Mouse (Mus musculus) spleen, postnatal 4 days (tissue): ENCODE data around the gene Tmem214.

Source experiments
- DNase-seq, 2 experiments: peaks; one replicate each; pipeline ENCODE4 v3.0.0; 2022; ENCODE audit warnings: low spot score in 2 of 2

Tmem214 gene

DNA sequence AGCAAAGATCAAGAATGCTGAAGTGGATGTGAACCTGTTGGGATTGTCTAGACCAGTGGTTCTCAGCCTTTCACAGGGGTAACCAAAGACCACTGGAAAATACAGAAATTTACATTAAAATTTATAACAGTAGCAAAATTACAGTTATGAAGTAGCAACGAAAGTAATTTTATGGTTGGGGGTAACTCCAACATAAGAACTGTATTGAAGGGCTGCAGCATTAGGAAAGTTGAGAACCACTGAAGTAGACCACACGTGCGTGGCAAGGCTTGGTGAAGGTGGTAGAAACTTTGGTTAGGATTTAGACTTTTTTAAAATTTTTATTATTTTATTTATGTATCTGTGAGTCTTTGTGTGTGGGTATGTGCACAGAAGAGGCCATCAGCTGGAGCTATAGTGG is at the start of gene Tmem214:
Gene Tmem214, plus strand, starts transcription at position 301 of the 400 bp plus-strand sequence.
- no peak for DNase-seq

- DNase-seq = no peak
Measured at GRCm38 (mm10) chr5:30818758-30819309, 49.0 kb upstream of the Tmem214 start.

DNA sequence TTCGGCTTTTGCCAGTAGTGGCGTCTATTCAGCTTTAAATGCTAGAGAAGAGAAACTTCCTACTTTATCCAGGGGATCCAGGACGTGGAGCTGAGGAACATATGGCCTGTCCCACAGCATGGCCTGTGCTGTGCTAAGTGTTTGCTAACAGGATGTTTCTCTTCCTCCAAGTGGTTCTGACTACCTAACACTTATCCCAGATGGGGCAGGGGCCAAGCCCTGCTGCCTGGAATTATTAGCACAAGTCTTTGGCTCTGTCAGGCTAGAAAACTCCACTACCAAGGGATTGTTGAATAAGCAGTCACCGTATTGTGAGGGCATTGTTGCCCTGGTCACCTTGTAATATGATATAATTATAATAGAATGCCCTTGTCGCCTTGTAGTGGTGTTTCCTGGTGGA is 45.1 kb upstream of the Tmem214 start:
- DNase-seq = no peak

- no peak for DNase-seq
Measured at GRCm38 (mm10) chr5:30823091-30823490, 44.7 kb upstream of the Tmem214 start.

DNA sequence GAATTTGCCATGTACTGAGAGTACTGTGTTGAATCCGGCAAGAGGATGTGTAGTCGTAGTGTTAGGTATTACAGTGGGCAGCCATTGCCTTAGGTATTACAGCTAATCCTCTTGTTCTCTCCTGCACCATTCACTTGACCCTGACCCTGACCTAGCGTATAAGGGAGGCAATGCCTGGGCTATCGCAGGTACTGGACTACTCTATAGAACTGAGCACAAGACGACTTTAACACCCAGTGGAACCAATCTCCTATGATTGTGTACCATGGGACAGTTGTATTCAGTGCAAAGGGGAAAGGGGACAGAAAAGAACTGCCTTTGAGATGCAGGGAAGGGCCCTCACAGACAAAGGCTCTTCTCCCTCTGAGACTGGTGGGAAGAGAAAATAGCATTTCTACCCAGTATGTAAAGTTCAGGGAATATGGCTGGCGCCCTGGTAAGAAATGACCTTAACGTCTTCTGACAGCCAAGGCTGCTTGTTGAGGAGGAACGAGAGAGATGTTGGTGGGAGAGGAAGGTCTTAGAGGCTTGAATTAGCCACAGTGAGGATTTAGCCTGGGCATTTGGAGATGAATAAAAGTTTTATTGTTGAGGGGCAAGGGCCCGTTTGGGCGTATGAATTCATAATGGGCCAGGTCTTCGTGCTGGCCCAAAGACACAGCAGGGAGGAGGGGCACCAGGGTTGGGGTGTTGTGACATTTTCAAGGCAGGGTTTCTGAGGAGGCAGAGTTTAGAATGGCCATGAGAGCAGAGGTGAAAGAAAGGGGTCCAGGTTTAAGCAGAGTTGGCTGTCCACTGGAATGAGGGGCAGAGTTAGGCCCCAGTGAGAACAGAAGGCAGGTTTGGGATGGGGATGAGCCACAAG is 43.5 kb upstream of the Tmem214 start:
- no peak for DNase-seq

DNA sequence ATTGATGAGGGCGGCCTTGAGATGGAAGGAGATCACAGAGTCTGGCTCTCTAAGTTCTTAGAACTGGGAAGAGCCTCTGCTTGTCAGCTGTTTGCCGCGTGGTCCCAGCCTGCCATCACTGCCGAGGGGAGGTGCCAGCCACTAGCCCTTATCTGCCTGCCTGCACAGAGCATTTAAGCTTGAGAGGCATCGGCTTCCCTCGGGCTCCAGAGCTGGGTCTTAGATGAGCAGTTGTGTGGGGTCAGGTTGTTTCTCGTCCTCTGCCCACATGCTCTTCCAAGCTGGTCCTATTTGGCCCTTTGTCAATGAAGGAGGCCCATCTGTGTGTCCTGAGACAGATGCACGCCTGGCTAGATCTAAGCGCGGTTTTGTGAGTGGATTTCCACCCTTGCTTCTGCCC is 42.6 kb upstream of the Tmem214 start:
- no peak for DNase-seq

GRCm38 (mm10) chr5:30825821-30826220 is 42.0 kb upstream of the Tmem214 start:
- DNase-seq = no peak

GRCm38 (mm10) chr5:30833416-30833815 is 34.4 kb upstream of the Tmem214 start:
- no peak for DNase-seq

DNA sequence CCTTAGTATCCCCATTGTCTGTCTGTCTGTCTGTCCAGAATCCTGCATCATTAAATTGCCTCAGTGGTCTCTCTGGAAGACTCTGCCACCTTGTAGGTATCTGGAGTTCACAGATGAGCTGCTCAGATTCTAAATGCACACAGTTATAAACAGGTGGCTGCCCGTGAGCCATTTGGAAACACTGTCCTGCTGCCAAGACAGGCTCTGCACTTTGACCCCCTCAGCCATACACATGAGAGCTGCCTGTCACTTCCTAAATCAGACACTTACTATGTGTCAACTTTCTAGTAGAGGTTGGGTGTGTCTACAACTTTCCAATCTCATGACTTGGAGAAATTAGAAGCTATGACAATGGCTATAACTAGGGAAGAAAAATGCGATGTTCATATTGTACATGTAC is 28.1 kb upstream of the Tmem214 start:
- no peak for DNase-seq

DNA sequence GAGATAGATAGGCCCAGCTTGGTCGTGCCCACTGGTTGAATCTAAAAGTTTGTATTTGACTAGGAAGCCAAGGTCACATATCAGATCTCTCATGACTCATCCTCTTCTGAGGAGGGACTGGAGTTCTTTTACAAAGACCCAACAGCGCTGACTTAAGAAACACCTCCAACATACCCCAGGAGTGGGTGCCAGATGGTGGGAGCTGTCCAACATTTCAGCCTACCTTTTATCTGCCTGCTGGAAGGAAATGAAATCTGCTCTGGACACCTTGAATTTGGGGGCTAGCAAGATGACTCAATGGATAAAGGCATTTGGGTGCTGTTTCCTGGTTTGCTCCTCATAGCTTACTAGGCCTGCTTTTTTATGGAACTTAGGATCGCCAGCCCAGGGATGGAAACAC is 25.9 kb upstream of the Tmem214 start:
- DNase-seq = no peak

GRCm38 (mm10) chr5:30849891-30850555 is 17.8 kb upstream of the Tmem214 start:
- DNase-seq = no peak

DNA sequence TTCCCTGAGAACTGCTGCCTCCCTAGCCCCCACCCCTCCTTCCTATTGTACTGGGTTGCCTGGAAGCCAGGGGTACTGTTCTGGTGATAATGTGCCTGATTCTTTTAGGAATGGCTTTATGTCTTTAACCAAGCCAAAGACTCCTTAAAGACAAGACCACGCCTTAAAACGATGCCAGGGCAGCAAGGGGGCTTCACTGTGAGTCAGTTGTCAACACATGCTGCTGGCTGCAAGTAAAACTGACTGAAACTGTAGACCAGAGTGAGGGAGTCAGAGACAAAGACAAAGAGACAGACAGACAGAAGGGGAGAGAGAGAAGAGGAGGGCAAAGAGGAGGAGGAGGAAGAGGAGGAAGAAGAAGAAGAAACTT is 17.3 kb upstream of the Tmem214 start:
- DNase-seq = no peak

DNA sequence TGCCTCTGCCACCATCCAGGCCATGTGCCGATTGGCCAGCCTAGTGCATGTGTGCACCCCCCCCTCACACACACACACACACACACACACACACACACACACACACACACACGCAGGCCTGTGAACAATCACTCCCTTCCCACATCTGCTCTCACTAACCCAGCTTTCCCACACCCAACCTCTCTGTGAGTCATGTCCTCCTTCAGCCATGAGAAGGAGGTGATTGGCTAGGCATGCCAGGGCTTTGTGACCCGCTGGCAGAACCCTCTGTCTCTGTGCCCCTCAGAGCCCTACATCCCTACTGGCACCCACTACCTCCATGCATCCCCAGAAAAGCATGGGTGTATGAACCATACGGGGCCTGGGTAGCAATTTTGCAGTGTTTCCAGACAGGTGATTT is 14.3 kb upstream of the Tmem214 start:
- no peak for DNase-seq

DNA sequence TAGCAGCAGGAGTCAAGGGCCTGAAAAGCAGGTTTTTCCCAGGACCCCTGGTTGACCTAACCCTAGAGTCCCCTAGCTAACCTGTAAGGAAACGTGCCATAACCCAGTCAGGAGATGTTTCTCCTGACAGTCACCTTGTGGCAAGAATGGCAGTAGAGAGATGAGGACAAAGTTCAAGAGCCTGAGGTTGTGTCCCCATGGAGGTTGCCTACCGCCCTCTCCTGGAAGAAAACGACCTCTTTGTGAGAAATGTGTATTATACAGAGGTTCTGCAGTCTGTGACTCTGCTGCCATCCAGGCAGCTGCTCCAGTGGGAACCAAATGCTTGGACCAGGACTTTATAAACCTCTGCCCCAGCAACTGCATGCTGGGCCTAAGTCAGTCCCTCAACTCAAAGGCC is 12.1 kb upstream of the Tmem214 start:
- no peak for DNase-seq

- DNase-seq = no peak
Measured at GRCm38 (mm10) chr5:30856124-30856523, 11.7 kb upstream of the Tmem214 start.

GRCm38 (mm10) chr5:30863852-30864251 is 4.0 kb upstream of the Tmem214 start:
- peak in 1 of 2 experiments; percentile 40 for DNase-seq

GRCm38 (mm10) chr5:30864322-30864721 is 3.5 kb upstream of the Tmem214 start:
- DNase-seq = no peak

GRCm38 (mm10) chr5:30866871-30867270 is 941 bp upstream of the Tmem214 start:
- no peak for DNase-seq

DNA sequence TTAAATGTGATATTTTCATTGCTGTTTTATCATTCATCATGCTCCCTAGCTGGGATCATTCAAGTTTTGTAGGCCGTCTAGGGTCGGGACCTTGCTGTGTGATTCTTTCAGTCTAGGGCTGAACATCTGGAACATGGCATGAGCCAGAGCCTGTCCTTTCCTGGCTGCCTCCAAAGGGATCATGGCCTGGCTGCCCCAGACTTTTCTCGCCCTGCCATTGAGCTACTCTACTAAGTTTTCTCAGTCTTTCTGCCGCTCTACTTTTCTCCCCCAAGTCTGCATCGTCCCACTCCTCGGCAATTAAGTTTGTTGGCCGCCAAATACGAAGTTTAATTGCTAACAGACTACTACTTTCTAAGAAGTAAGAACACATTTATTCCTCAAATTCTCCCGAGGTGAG is 1.2 kb downstream of the Tmem214 start:
- no peak for DNase-seq

DNA sequence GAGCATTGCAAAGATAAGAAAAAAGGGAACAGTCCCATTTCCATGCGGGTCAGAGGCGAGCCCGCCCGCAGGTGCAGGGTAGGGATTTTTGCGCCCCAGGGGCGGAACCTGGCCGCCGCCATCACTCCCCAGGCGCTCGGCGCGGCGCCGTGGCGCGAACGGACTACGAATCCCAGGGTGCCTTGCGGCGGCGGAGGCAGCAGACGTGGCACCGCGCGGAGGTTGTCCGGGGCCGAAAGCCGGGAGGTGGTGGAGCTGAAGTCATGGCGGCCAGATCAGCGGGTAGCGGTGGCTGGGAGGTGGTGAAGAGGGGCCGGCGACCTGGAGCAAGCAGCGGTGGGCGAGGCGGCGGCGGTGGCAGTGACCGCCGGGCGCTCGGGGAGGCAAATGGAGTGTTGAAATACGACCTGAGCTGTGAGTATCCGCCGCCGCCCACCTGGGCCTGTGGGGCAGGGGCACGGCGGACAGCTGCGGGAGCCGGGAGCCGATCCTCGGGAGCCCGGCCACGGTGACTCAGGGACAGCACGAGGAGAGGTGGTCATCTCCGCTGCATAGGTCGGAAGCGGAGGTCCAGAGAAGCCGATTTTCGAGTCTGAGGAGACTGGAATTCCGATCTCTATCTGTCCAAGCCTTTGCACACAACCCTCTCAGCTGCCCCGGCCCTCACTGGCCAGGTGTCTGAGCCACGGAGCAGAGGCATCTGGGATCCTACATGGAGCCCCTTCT is 1.8 kb downstream of the Tmem214 start:
- peak; percentile 92 to 97 for DNase-seq

DNA sequence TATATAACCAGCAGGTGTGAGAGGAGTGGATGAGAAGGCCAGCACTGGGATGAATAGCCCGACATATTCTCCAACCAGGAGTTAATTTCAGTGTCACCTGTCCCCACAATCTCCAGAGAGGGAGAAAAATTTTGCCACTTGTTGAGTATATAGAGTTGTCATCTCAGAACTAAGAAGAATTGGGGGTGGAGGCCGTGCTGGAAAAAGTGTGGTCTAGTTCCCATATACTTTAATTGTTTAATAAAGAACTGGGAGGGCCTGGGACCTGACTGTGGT is 2.3 kb downstream of the Tmem214 start:
- DNase-seq = no peak

GRCm38 (mm10) chr5:30872574-30872973 is 4.8 kb downstream of the Tmem214 start:
- DNase-seq = no peak

- no peak for DNase-seq
Measured at GRCm38 (mm10) chr5:30874365-30874764, 6.6 kb downstream of the Tmem214 start.
